Mouse (Mus musculus) gonadal fat pad, adult 2 months (tissue): ENCODE results near the gene Zdhhc17. TPM values are rescaled to one million over a fixed set of nuclear protein-coding genes. Genes with fewer than 3 reads are reported as not detected.

Source experiments
- DNase-seq: peaks from one replicate; pipeline ENCODE4 v3.0.0-alpha.2; 2012; ENCODE audit warnings: low read depth
- polyA plus RNA-seq: library from polyadenylated mRNA; depleted of rRNA; stranded (reverse); fragments of >200 nt; gene quantifications from 2 replicates; pipeline ENCODE4 v1.2.3, GENCODE M21; 2012

Gene Zdhhc17
- polyA plus RNA-seq, 1 experiment: 16.2 TPM

DNA sequence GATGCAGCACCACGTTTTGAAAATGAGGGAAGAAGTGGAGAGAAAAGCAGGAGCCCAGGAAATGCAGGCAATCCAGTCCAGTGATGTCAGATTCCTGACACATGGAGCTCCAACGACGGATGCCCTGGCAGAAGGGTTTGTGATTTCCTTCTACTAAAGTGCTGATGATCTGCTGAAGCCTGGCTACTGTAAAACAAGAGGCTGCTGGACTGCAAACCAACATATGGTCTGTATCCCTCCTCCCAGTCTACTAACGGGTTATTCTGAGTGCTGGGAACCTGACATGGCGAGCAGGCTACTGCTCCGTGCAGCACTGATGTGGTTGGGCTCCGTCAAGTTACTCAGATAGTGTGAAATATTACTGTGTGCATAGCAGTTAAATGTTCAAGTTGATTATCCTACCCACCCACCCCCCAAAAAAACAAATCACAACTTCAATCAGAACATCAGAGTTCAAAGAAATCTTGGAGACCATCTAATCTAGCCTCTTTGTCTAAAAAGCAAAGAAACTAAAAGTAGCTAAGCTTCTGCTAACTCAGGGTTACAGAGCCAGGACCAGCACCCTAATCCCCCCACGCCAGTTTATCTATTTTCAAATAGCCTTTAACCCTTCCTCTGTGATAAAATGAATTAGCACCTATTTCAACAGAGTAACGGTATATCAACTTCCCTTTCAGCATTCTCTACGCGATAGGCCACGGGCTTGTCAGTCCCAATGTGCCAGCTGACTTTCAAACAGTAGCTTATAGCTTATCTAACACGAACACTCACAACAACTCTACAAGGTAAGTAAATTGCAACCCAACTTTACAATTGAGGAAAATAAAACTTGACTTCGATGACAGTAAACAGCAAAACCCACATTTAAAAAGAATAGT lies 4.1 kb downstream of the Zdhhc17 start:
- DNase-seq: no peak

DNA sequence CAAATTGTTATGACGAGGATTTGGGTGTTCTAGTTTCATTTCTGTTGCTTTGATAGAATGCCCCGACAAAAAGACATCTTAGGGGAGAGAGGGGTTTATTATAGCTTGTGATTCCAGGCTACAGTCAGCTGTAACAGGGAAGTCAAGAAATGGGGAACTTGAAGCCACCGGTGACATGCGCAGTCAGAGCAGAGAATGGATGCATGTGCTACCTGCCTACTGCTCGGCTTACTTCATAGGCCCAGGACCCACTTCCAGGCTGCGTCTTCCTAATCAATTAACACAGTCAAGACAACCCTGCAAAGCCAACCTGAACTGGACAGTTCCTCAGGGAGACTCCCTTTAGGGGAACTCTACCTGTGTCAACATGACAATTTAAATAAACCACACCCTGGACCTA lies 5.7 kb downstream of the Zdhhc17 start:
- no peak for DNase-seq

DNA sequence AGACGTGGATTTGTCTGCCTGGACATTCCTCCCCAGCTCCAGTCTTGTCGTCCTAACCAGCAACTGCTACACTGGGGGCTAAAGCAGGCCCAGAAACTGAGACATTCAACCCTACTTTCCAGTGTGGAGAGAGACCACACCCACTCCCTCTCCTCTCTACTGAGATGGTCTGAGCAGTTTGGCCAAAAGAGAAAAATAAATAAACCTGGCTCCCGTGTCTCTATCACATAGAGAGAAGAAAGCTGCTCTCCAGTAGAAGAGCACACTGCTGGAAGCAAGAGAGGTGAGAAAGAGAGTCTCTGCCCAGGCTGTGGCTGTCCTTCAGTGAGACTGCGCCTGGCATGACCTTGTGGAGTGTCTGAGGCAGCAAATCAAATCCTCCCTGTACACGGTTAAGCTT lies 10.7 kb downstream of the Zdhhc17 start:
- DNase-seq: no peak

DNA sequence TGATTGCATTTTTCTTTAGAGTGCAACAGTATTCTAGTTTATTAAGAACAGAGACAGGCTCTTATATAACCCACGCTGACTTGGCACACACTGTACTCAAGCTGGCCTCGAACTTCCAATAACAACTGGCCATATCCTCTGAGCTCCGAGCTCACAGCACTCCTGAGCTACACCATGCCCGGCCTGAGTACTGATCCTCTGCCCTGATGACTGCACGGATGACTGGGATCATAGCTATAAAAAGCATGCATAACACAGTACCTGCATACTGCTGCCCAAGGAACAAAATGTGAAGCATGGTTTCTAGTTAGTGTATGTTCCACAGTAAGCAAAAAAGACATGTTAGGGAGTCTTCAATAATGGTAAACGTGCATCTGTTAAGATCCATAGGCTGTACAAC lies 12.8 kb downstream of the Zdhhc17 start:
- no peak for DNase-seq

DNA sequence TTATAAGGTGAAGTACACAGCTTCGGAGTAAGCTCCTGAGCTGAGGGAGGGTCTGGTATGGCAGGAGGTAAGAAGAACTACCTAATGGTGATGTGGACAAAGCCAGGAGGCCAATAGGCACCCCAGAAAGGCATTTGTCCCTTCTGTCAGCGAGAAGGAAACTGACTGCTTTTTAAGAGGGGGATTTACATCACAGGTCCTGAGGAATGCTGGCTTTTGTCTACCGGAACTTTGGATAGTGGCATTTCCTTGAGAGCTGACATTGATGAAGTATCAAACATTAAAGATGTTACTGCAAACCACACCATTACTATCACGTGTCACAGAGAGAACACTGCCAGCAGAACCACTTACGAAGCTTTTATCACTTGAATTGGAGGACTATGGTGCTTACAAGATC lies 15.2 kb downstream of the Zdhhc17 start:
- DNase-seq: no peak

DNA sequence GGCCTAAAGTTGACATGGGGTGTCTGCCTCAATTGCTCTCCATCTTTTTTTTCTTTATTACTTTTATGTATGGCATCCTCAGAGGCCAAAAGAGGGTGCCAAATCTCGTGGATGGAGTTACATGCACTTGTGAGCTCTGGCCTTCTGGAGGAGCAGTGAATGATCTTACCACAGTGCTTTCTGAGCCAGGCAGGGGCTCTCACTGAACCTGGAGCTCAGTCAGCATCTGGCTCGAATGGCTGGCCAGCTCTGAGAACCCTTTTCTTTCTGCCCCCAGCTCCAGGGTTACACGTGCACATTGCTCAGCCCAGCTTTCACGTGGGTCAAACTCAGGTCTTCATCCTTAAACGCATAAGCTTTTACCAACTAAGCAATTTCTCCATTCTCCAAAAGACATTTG lies 16.7 kb downstream of the Zdhhc17 start:
- no peak for DNase-seq

DNA sequence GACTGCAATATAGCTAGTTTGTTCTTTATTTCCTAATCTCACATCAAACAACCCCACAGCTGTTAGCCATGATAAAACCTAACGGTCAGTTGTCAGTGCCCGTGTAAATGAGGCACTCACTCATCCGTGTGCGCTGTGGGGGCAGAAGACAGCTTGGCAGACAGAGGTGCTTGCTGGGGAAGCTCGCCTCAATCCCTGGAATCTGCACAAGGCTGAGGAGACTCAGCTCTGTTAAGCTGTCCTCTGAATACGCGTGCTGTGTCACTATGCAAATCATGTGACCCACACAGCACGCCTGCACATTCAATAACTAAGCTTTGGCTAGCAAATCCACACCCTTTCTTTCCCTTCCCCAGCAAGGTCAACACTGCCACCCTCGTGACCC lies 17.9 kb downstream of the Zdhhc17 start:
- no peak for DNase-seq

DNA sequence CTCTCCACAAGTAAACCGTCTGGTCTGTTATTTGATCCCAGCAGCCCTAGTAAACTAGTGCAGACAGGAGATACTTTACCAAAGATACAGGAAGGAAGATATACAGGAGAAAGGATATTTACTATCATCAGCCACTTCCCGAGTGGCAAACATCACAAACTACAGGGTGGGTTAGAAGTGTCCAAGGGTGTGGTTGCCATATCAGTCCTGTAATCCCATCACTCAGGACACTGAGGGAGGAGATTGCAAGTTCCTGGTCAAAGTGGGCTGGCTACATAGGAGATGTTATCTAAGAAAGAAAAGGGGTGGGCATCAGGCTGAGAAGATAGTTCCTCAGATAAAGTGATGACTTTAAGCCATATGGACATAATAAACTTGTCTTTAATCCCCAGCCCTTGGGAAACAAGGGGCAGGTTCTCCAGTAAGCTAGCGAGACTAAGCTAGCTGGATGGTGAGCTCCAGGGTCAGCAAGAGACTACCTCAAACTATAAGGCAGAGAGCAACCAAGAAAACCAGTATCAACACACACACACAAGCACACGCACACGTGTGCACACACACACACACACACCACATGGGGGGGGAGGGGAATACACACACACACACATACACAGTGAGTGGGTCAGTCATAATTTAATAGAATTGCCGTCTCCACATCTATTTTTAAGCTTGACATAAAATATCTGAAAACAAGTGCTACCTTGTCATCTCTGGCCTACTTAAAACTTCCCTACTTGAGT lies 18.5 kb downstream of the Zdhhc17 start:
- no peak for DNase-seq

DNA sequence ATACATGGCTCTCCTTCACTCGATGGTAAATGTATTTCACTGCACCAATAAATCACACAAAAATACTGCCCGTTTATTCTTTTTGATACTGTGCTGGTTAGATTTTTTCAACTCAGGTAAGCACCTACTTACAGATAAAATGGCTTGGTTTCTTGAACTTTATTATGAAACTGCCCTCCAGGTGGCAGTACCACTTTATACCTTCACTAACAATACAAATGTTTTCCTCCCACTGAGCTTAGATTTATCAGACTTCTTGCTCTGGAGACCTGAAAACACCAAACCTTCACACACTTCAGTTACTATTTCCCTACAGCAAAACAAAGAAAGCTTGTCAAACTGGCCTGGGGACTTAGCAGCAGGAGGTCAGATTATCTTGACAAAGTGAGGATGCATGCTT lies 20.2 kb downstream of the Zdhhc17 start:
- DNase-seq: no peak

DNA sequence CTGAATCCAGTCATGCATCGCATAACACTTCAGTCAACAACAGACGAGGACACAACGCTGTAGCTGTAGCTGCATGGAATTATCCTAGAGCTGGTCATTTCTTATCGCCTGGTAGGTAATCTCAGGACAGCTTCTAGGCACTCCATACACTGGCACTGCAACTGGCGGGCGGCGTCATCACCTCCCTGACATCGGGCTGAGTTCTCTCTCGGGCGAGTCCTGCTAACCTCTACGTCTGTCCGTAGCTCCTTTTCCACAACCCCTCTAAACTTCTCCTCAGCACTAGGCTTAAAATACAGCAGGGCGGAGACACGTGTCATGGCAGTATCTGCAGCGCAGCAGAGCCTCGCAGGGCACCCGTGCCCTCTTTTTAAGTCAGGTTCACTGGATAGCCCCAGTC lies 23.3 kb downstream of the Zdhhc17 start:
- no peak for DNase-seq

DNA sequence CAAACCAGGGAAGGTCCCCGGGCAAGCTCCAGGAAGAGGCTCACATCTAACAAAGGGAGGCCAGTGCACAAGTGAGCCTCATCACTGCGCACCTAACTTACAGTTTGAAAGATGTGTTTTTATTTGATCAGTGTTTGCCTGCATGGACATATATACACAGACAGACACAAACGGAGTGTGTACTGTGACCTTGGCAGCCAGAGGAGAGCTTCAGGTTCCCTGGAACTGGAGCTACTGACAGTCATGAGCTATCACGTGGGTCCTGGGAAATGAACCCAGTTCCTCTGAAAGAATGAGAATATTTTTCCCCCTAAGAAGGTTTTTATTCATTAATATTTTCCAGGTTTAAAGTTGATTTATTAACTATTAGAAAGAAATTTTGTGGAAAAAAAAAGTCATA lies 27.2 kb downstream of the Zdhhc17 start:
- DNase-seq: no peak

DNA sequence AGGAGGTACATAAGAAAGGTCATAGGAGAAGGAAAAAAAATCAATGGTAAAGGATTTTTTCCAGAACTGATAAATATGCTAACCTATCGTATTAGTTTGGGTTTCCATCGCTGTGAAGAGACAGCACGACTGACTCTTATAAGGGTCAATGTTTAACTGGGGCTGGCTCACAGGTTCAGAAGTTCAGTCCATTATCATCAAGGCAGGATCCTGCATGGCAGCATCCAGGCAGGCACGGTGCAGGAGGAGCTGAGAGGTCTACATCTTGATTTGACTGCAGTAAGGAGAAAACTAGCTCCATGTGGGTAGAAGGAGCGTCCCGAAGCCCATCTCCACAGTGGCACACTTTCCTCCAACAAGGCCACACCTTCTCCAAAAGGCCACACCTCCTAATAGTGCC lies 29.5 kb downstream of the Zdhhc17 start:
- no peak for DNase-seq

DNA sequence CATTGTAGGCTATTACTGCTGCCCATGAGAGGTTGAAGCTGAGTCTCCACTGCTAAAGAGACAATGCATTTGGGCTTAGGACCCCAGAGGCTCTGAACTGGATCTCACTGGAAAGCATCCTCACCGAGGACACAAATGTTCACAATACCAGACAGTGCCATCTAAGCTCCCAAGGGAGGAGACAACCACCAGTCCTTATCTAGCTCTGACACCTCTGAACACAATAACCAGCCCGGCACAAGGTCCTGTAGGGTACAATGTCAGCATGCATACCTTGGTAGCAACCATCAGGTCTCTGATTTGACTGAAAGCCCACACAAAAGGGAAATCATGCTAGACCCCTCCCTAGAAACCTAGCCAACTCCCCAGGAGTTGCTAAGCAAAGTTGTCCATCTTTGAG lies 30.5 kb downstream of the Zdhhc17 start:
- DNase-seq: no peak

DNA sequence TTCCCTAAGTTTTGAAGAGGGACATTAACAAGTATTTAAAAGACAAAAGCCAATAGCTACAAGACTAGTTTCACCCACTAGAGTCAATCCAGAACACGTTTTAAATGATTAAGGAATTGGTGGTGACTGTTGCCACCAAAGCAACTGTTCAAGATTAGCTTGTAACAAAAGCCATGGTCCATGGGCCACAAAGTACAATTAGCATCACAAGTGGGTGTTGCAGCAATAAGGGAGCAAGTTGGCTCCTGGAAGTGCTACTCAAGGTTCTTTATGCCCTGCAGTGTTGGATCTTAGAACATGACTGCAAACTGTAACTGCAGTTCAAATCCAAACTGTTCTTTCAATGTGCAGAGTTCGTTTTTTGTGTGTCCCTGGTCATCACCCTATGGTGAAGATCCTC lies 32.6 kb downstream of the Zdhhc17 start:
- no peak for DNase-seq

DNA sequence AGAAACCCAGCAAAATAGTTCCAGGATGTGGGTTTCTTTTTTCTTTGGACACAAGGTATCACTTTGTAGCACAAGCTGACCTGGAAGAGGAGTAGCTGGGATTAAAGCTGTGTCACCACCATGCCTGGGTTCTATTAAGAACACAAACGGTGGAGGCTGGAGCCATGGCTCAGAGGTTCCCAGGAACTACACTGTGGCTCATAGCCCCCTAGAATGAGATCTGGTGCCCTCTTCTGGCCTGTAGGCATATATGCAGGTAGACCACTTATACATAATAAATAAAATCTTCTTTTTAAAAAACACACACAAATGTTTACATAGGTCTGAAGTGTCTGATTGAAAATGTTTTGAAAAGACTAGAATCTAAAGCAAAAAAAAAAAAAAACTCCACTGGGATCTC lies 33.9 kb downstream of the Zdhhc17 start:
- no peak for DNase-seq

DNA sequence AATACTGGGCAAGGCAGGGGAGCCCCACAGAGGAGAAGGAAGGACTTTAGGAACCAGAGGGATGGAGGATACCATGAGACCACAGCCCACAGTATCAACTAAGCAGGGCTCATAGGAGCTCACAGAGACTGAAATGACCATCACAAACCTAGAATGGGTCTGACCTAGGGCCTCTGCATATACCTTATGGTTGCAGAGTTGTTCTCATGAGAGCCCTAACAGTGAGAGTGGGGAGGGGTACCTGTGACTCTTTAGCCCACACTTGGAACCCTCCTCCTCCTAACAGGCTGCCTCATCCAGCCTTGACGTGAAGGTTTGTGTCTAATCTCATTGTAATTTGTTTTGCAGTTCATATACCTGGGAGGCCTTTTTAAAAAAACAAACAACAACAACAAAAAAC lies 35.1 kb downstream of the Zdhhc17 start:
- DNase-seq: no peak

DNA sequence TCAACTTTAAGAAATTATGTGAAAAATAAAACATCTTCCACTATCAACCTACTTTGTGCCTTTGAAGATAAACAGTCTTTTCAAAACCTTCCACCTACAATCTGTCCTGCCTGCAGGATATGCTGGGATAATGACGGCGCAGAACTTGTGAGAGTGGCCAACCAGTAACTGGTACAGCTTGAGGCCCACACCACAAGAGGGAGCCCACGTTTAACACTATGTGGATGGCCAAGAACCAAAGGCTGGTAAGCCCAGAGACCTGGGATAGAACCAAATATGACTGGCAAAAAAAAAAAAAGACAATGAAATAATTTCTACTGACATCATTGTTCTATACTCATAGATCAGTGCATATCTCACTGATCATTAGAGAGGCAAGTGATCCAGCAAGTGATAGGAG lies 35.5 kb downstream of the Zdhhc17 start:
- DNase-seq: no peak

DNA sequence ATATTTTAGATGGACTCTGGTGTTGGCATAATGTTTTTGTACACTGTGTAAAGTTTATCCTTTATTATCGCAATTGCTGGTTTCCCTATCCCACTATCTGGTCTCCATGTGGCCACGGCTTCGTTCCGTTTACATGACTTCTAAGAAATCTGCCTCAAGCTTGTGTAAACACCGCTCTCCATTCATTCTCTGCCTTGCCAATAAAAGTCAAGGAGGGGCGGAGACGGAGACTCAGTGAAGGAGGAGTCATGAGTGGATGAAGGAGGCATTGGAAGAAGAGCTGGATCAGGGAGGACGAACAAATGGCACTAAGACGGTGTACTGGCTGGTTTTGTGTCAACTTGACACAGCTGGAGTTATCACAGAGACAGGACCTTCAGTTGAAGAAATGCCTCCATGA lies 37.9 kb downstream of the Zdhhc17 start:
- DNase-seq: no peak

DNA sequence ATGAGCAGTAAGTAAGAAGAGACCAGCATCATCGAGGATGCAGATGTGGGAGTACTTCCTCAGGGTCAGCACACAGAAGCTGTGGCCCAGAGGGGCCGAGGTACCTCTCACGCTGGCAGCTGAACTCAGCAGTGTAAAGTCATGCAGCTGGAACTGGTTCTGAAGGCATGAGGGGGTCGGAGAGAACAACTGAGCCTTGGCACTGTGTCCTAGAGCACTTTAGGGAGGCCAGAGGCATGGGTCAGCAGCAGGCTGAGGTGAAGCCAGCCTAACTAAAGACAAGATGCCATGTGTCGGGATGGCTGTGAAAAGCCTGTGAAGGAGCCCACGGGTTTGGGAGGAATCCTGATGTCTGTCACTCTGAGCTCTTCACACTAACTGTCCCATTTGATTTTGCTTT lies 38.5 kb downstream of the Zdhhc17 start:
- DNase-seq: no peak

DNA sequence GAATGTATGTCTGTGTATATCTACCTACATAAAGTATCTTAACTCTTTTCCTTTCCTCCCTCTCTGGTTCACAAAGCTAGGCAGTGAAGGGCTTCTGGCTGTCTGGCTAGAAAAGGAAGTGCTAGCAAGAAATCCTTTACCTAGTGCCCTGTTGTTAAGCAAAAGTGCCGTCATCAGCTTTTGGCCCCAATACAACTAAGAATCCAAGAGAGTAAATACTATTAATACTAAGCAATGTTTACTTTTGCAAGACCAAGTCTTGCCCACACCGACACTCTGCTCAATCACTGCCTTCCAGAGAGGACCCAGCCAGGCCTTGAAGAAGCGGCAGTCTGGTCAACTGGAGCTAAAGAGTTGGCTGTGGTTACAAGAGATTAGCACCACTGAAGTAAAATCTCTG lies 38.9 kb downstream of the Zdhhc17 start:
- DNase-seq: no peak

DNA sequence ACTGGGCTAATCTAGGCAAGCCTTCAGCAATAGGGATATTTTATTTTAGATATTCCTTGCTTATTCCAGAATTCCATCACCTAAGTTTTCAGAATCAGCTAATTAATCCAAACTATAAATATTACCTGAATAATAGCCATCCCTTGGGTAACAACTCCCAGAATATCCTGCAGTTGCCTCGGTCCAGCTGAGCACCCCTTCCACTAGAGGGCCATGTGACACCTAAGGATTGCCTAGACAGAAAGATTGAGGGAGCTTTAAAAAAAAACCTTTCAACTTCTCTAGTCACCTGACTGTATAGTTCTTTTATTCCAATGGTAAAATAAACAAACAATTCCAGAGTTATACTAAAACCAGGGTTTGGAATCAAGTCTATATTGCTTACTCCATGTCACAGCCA lies 47.8 kb downstream of the Zdhhc17 start:
- DNase-seq: no peak

DNA sequence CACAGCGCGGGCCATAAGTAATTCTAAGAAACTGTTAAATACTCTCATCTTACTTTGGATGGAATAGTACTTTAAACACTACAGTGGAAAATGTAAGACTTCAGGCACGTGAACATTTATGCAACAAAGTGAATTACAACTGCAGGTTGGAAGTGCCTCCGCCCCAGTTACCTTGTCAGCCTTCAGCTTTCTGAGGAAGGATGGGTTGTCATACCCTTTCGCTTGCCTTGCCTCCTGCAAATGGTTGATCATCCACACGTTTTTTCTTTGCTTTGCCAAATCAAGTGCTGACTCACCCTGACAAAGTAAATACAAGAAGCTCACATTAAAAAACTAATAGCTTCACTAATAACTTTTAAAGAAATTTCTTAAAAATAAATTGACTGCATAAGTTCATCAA lies 49.1 kb downstream of the Zdhhc17 start:
- no peak for DNase-seq

DNA sequence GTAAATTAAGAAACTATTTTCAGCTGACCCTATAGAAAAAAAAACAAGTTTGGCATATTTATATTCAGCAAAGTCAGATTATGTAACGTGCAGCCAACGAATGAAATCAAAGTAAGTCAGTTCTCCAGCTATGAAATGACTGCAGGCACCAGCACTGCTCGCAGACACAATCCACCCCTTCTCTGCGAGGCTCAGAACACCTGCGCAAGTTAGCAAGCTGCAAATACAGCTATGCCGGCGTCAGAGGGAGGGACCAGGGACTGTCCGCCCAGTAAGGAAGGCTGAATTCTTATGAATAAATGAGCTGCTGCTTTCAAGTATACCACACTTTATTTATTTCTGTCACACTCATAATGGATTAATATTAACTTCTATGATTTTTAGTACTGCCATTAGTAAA lies 50.2 kb downstream of the Zdhhc17 start:
- DNase-seq: no peak

DNA sequence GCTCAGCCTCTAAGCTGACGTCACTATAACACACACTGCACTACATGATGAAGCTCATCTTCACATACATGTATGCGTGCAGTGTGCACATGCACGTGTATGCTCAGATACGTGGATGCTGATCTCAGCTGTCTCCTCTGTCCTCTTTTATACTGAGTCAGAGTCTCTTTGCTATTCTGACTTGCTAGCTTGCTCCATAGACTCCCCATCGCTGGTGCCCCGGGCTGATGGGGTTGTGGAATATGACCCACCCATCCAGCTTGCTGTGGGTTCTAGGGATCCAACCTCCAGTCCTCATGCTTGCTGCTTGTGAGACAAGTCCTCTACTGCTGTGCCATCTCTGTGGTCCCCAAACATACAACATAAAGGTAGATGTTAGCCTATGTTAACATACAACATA lies 51.1 kb downstream of the Zdhhc17 start:
- no peak for DNase-seq
